Mouse (Mus musculus): ENCODE data around the gene Capzb. TPM values are rescaled to one million over a fixed set of nuclear protein-coding genes. Genes with fewer than 3 reads are reported as not detected.

The Capzb gene
- polyA plus RNA-seq, 1 experiment, result 218 TPM

DNA sequence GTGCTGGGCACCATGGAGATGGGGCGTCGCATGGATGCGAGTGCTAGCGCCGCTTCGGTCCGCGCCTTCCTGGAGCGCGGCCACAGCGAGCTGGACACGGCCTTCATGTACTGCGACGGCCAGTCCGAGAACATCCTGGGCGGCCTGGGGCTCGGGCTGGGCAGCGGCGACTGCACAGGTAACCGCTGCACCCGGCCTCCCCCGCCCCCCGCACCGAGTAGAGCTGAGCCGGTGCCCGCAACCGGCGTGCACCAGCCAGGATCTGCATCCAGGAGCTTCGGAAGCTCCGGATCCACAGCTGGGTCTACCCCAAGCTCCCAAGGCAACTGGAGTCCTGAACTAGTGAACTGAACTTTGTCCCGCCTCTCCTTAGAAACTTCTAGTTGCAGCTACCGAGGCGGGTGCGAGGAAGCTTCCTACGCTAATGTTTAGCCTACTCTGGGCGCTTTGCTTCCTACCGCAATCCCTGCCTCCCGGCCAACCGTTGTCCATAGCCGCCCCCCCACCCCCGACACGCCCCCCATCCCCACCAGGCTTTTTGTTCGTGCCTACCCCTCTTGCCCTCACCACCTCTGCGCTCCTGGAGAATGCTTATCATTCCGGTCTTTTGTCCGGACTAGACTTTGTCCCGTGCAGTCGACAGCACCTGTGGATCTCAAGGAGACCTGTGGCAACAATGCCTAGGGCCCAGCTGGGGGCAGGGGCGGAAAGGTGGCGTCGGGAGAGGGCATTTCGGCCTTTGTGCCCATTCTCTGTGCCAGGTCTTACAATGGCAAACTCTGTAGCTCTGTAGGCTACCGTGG is 118.4 kb downstream of the Capzb start:
- H3K4me1 ChIP-seq (ENCODE audit: control insufficient read depth, insufficient read depth, low read length), result peaks cover 20% of the 10 kb centered on the region
- H3K4me3 ChIP-seq (ENCODE audit: insufficient read depth, low read depth, low read length), result peak overlapping the region; percentile 66
- no peak for TF ChIP-seq POLR2A (IDR thresholded peaks at IDR 0.05; ENCODE audit: insufficient read depth, low read depth, low read length)
- no peak for TF ChIP-seq CTCF (IDR thresholded peaks at IDR 0.05; ENCODE audit: insufficient read depth, low read depth, low read length)
- H3K27ac ChIP-seq (ENCODE audit: insufficient read depth, low read depth, low read length), result no peak overlapping the region
- under 1% methylated on average over 52 of the region's 53 CpGs for WGBS

DNA sequence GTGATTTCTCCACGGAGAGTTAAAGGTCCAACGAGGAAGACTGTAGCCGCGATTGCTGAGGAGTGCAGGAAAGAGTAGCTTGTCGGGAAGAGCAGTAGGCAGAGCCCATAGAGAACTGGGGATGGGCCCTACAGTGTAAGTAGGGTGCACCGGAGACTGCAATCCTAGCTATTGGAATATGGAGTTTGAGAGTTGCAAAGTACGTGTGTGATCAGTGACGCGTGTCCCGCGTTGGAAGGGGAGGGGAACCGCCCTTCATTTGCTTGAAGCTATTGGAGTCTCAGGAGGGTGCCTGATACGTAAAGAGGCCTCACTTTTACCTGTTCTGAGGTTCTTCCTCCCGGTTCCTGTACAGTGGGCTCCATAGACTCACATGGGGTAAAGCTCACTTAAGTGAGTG is 119.0 kb downstream of the Capzb start:
- WGBS, result 27% methylated on average over 14 of the region's 14 CpGs
- Histone ChIP-seq H3K4me1 (ENCODE audit: control insufficient read depth, insufficient read depth, low read length) (peaks cover 20% of the 10 kb centered on the region), H3K4me3 (ENCODE audit: insufficient read depth, low read depth, low read length) (peak overlapping the region; percentile 28; the same call in 1 of the 2 replicates), H3K27ac (ENCODE audit: insufficient read depth, low read depth, low read length) (no peak overlapping the region)
- TF ChIP-seq CTCF (IDR thresholded peaks at IDR 0.05; ENCODE audit: insufficient read depth, low read depth, low read length) (no peak), POLR2A (IDR thresholded peaks at IDR 0.05; ENCODE audit: insufficient read depth, low read depth, low read length) (no peak)

DNA sequence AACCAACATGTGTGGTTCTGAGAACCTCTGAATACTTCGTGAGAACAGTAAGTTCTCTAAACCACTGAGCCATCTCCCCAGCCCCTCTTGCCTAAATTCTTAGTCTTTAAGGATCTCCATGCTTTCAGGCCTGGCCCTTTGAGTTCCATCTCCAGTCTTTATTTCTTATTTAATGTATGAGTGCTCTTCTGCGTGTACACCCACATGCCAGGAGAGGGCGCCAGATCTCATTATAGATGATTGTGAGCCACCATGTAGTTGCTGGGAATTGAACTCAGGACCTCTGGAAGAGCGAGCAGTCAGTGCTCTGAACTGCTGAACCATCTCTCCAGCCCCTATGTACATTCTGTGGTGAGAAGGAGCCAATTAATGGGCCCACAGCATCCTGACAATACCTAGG is 119.9 kb downstream of the Capzb start:
- WGBS, result 62% methylated on average over 4 of the region's 4 CpGs
- Histone ChIP-seq H3K27ac (ENCODE audit: insufficient read depth, low read depth, low read length) (no peak overlapping the region), H3K4me3 (ENCODE audit: insufficient read depth, low read depth, low read length) (no peak overlapping the region), H3K4me1 (ENCODE audit: control insufficient read depth, insufficient read depth, low read length) (peaks cover 20% of the 10 kb centered on the region)
- TF ChIP-seq POLR2A (IDR thresholded peaks at IDR 0.05; ENCODE audit: insufficient read depth, low read depth, low read length) (no peak), CTCF (IDR thresholded peaks at IDR 0.05; ENCODE audit: insufficient read depth, low read depth, low read length) (no peak)

DNA sequence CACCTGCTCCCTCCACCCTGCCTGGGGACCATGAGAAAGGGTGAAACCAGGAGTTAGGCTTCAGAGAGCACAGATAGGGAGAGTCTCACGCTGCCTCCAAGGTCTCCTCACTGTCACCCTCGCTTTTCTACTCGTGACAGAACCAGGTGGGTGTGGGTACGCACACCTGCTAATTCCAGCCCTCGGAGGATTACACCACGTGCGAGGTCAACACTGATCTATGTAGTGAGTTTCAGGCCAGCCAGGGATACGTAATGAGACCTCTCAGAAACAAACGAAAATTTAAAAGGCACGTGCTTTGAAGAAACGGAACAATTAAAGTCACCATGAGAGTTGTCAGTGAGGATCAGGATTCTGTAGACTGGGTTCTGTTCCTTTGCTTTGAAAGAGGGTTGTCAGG is 125.8 kb downstream of the Capzb start:
- Histone ChIP-seq H3K27ac (ENCODE audit: insufficient read depth, low read depth, low read length) (no peak overlapping the region), H3K4me1 (ENCODE audit: control insufficient read depth, insufficient read depth, low read length) (no peaks in the 10 kb centered on the region), H3K4me3 (ENCODE audit: insufficient read depth, low read depth, low read length) (no peak overlapping the region)
- WGBS, result 95% methylated on average over 11 of the region's 11 CpGs
- TF ChIP-seq POLR2A (IDR thresholded peaks at IDR 0.05; ENCODE audit: insufficient read depth, low read depth, low read length) (no peak), CTCF (IDR thresholded peaks at IDR 0.05; ENCODE audit: insufficient read depth, low read depth, low read length) (no peak)

DNA sequence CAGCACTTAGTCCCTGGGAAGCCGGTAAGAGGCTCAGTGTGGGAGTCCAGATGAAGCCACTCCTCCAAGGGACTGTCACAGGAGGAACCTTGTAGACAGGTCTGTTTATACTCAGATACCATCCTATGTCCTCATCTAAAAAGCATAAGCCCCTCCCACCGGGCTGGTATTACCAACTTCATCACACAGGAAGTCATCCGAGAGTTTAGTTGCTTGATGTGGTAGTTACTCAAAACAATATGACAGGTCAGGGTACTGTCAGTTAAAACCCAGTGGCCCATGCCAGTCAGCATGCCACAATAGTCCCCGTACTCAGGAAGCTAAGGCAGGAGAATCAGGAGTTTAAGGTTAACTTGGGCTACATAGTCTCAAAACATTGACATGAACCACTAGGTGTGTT is 127.0 kb downstream of the Capzb start:
- 96% methylated on average over 4 of the region's 4 CpGs for WGBS

DNA sequence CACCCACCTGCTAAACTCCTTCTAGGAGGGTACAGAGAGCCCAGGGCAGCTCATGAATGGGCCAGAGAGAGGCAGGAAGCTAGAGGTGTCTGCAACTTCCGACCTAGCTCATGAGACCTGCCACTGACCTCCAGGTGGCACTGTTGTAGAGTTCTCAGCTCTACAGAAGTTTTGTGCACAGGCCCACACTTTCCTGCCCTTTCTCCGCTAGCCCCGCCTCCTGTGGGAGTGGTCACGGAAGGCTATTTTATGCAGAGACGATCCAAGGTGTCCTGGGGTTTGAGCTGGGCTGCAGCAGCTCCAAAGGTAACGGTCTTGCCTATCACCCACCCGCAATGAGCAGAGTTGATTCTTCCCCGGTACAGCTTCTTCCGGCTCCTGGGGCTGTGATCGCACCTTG is 137.9 kb downstream of the Capzb start:
- 15% methylated on average over 10 of the region's 10 CpGs for WGBS
- 0 out of 2 replicates have a peak, but pooled peaks cover 2% of the 10 kb centered on the region for H3K4me1 ChIP-seq (ENCODE audit: control insufficient read depth, insufficient read depth, low read length)
- H3K4me3 ChIP-seq (ENCODE audit: insufficient read depth, low read depth, low read length), result no peak overlapping the region
- no peak for TF ChIP-seq POLR2A (IDR thresholded peaks at IDR 0.05; ENCODE audit: insufficient read depth, low read depth, low read length)
- no peak for TF ChIP-seq CTCF (IDR thresholded peaks at IDR 0.05; ENCODE audit: insufficient read depth, low read depth, low read length)
- H3K27ac ChIP-seq (ENCODE audit: insufficient read depth, low read depth, low read length), result no peak overlapping the region

More for the DNA sequence above, 127.0 kb downstream of the Capzb start:
- Histone ChIP-seq H3K27ac (ENCODE audit: insufficient read depth, low read depth, low read length) (no peak overlapping the region), H3K4me1 (ENCODE audit: control insufficient read depth, insufficient read depth, low read length) (no peaks in the 10 kb centered on the region), H3K4me3 (ENCODE audit: insufficient read depth, low read depth, low read length) (no peak overlapping the region)
- TF ChIP-seq CTCF (IDR thresholded peaks at IDR 0.05; ENCODE audit: insufficient read depth, low read depth, low read length), result no peak
- no peak for TF ChIP-seq POLR2A (IDR thresholded peaks at IDR 0.05; ENCODE audit: insufficient read depth, low read depth, low read length)

DNA sequence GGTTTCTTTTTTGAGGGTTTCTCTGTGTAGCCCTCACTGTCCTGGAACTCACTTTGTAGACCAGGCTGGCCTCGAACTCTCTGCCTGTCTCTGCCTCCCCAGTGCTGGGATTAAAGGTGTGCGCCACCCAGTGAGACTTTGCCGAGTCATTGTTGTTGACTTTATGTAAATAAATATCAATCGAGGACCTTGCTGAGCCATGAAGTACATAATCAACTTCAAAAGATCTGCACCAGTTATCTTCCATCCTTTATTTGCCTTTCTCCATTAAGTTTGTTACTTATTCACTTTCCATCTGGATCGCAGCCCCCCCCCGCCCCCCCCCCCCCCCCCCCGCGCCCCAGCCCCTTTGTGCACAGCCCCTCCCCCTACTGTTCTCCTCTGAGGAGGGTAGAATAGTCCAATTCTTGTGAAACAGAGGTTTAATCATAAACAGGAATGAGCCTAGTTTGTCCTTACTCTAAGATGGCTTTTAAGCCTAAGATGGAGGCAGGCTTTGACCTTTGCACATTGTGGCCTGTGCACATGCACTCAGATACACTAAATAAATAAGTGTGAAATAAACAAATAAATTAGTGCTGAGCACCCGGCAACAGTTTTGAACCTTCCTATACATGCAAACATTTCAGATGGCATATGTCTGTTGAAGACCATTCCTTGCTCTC is 142.1 kb downstream of the Capzb start:
- no peak overlapping the region for H3K27ac ChIP-seq (ENCODE audit: insufficient read depth, low read depth, low read length)
- H3K4me1 ChIP-seq (ENCODE audit: control insufficient read depth, insufficient read depth, low read length), result peaks cover 4% of the 10 kb centered on the region; the same call in 1 of the 2 replicates
- TF ChIP-seq CTCF (IDR thresholded peaks at IDR 0.05; ENCODE audit: insufficient read depth, low read depth, low read length) (no peak), POLR2A (IDR thresholded peaks at IDR 0.05; ENCODE audit: insufficient read depth, low read depth, low read length) (no peak)
- WGBS, result 49% methylated on average over 9 of the region's 9 CpGs
- H3K4me3 ChIP-seq (ENCODE audit: insufficient read depth, low read depth, low read length), result no peak overlapping the region

DNA sequence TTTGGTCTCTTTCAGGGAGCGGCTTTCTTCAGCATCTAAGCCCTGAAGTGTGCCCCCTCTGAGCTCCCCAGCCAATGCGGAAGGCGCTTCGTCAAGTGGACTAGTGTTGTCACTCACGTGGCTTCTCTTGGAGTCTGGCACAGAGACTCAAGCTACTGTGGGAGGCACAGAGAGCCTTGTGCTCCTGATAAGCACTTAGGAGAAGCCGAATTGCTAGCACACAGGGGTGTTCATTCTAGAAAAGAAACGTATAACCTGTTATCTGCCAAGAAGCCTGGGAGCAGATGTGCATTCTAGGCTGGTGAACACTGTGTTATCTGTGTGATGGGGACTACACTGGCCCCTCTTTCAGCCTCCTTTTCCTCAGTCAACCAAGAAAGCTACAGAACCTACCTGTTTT is 142.8 kb downstream of the Capzb start:
- Histone ChIP-seq H3K4me3 (ENCODE audit: insufficient read depth, low read depth, low read length) (no peak overlapping the region), H3K27ac (ENCODE audit: insufficient read depth, low read depth, low read length) (no peak overlapping the region), H3K4me1 (ENCODE audit: control insufficient read depth, insufficient read depth, low read length) (peaks cover 4% of the 10 kb centered on the region; the same call in 1 of the 2 replicates)
- WGBS, result 72% methylated on average over 7 of the region's 7 CpGs
- TF ChIP-seq CTCF (IDR thresholded peaks at IDR 0.05; ENCODE audit: insufficient read depth, low read depth, low read length), result no peak
- TF ChIP-seq POLR2A (IDR thresholded peaks at IDR 0.05; ENCODE audit: insufficient read depth, low read depth, low read length), result no peak

DNA sequence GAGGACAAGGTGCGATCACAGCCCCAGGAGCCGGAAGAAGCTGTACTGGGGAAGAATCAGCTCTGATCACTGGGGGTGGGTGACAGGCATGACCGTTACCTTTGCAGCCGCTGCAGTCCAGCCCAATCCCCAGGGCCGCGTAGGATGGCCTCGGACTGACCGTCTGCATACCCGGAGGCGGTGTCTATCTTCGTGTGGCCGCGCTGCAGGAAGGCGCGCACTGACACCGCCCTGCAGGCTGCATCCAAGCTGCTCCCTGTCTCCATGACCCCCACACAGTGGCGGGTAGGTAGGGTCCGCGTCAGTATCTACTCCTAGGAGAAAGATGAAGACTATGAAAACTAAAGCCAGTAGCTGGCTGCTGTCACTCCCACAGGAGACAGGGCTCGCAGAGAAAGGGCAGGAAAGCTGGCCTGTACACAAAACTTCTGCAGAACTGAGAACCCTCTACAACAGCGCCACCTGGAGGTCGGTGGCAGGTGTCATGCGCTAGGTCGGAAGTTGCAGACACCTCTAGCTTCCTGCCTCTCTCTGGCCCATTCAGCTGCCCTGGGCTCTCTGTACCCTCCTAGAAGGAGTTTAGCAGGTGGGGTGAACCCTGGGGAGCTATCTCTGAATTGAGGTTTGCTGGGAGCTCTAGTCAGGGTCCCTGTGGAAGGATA is 144.3 kb downstream of the Capzb start:
- WGBS, result 29% methylated on average over 24 of the region's 24 CpGs
- TF ChIP-seq CTCF (IDR thresholded peaks at IDR 0.05; ENCODE audit: insufficient read depth, low read depth, low read length) (peak; percentile 68), POLR2A (IDR thresholded peaks at IDR 0.05; ENCODE audit: insufficient read depth, low read depth, low read length) (no peak)
- Histone ChIP-seq H3K27ac (ENCODE audit: insufficient read depth, low read depth, low read length) (no peak overlapping the region), H3K4me3 (ENCODE audit: insufficient read depth, low read depth, low read length) (no peak overlapping the region), H3K4me1 (ENCODE audit: control insufficient read depth, insufficient read depth, low read length) (peaks cover 2% of the 10 kb centered on the region; the same call in 1 of the 2 replicates)

Data from olfactory bulb, adult 2 months (tissue).